Mouse (Mus musculus): ENCODE data around the gene St8sia6. TPM values are rescaled to one million over a fixed set of nuclear protein-coding genes. Genes with fewer than 3 reads are reported as not detected.

St8sia6 gene
- polyA plus RNA-seq (2014; fragmentation: Nextera tagmentation; extraction: Ambion mirVana): 1.1 and 1.4 TPM in 2 replicates

- no peaks in the 10 kb centered on the region for H3K4me1 ChIP-seq (ENCODE audit: control insufficient read depth, insufficient read depth, low read length)
- H3K4me2 ChIP-seq (ENCODE audit: low read depth, severe bottlenecking): peak within 1 kb of the TSS; percentile 94
- no peak for DNase-seq (ENCODE audit: low spot score)
- H3K27me3 ChIP-seq (ENCODE audit: control insufficient read depth, insufficient read depth, low read length): peaks cover 19% of the 10 kb centered on the region
- no peak within 1 kb of the TSS for H3K27ac ChIP-seq (replicated peaks; ENCODE audit: low read depth, low read length)
- H3K9ac ChIP-seq (ENCODE audit: low read length): peak within 1 kb of the TSS; percentile 65
- no peaks in the 10 kb centered on the region for H3K36me3 ChIP-seq (ENCODE audit: control insufficient read depth, insufficient read depth, low read length)
- ATAC-seq (ENCODE audit: insufficient number of reproducible peaks, low FRiP score, low TSS enrichment, low read depth): no peak
- H3K9me3 ChIP-seq (ENCODE audit: control insufficient read depth, low read length): 0 out of 2 replicates have a peak, but pooled peaks cover 4% of the 10 kb centered on the region
- peak within 1 kb of the TSS; percentile 46 for H3K4me3 ChIP-seq (ENCODE audit: low read depth, low read length)
- 50% methylated on average over 8 of the region's 8 CpGs for WGBS
These were observed at the start of gene St8sia6 for GRCm38 (mm10) chr2:13793969-13794363. Gene St8sia6, minus strand, starts transcription at chr2:13794064.

- no peak for DNase-seq (ENCODE audit: low spot score)
- Histone ChIP-seq H3K9ac (ENCODE audit: low read length) (no peak overlapping the region), H3K4me3 (ENCODE audit: low read depth, low read length) (no peak overlapping the region), H3K4me2 (ENCODE audit: low read depth, severe bottlenecking) (no peak overlapping the region), H3K36me3 (ENCODE audit: control insufficient read depth, insufficient read depth, low read length) (no peaks in the 10 kb centered on the region), H3K27ac (replicated peaks; ENCODE audit: low read depth, low read length) (no peak overlapping the region), H3K9me3 (ENCODE audit: control insufficient read depth, low read length) (no peaks in the 10 kb centered on the region), H3K4me1 (ENCODE audit: control insufficient read depth, insufficient read depth, low read length) (no peaks in the 10 kb centered on the region), H3K27me3 (ENCODE audit: control insufficient read depth, insufficient read depth, low read length) (no peaks in the 10 kb centered on the region)
- ATAC-seq (ENCODE audit: insufficient number of reproducible peaks, low FRiP score, low TSS enrichment, low read depth): no peak
- WGBS: 83% methylated on average over 3 of the region's 3 CpGs
These were observed 42.4 kb upstream of the St8sia6 start for GRCm38 (mm10) chr2:13836310-13836709.

GRCm38 (mm10) chr2:13834989-13835388 is 41.1 kb upstream of the St8sia6 start:
- Histone ChIP-seq H3K9me3 (ENCODE audit: control insufficient read depth, low read length) (no peaks in the 10 kb centered on the region), H3K4me1 (ENCODE audit: control insufficient read depth, insufficient read depth, low read length) (no peaks in the 10 kb centered on the region), H3K27me3 (ENCODE audit: control insufficient read depth, insufficient read depth, low read length) (no peaks in the 10 kb centered on the region), H3K4me2 (ENCODE audit: low read depth, severe bottlenecking) (no peak overlapping the region), H3K36me3 (ENCODE audit: control insufficient read depth, insufficient read depth, low read length) (no peaks in the 10 kb centered on the region), H3K27ac (replicated peaks; ENCODE audit: low read depth, low read length) (no peak overlapping the region), H3K4me3 (ENCODE audit: low read depth, low read length) (no peak overlapping the region), H3K9ac (ENCODE audit: low read length) (no peak overlapping the region)
- no peak for ATAC-seq (ENCODE audit: insufficient number of reproducible peaks, low FRiP score, low TSS enrichment, low read depth)
- 45% methylated on average over 1 of the region's 1 CpGs for WGBS
- no peak for DNase-seq (ENCODE audit: low spot score)

- no peak overlapping the region for H3K4me3 ChIP-seq (ENCODE audit: low read depth, low read length)
- DNase-seq (ENCODE audit: low spot score) (no peak), ATAC-seq (ENCODE audit: insufficient number of reproducible peaks, low FRiP score, low TSS enrichment, low read depth) (no peak)
- no peak overlapping the region for H3K9ac ChIP-seq (ENCODE audit: low read length)
- no peak overlapping the region for H3K4me2 ChIP-seq (ENCODE audit: low read depth, severe bottlenecking)
- WGBS: 83% methylated on average over 2 of the region's 2 CpGs
- H3K4me1 ChIP-seq (ENCODE audit: control insufficient read depth, insufficient read depth, low read length): no peaks in the 10 kb centered on the region
- H3K36me3 ChIP-seq (ENCODE audit: control insufficient read depth, insufficient read depth, low read length): no peaks in the 10 kb centered on the region
- no peaks in the 10 kb centered on the region for H3K9me3 ChIP-seq (ENCODE audit: control insufficient read depth, low read length)
- H3K27me3 ChIP-seq (ENCODE audit: control insufficient read depth, insufficient read depth, low read length): no peaks in the 10 kb centered on the region
- H3K27ac ChIP-seq (replicated peaks; ENCODE audit: low read depth, low read length): no peak overlapping the region
These were observed 22.8 kb upstream of the St8sia6 start for GRCm38 (mm10) chr2:13816645-13817044.

- Histone ChIP-seq H3K4me3 (ENCODE audit: low read depth, low read length) (no peak overlapping the region), H3K9me3 (ENCODE audit: control insufficient read depth, low read length) (no peaks in the 10 kb centered on the region), H3K4me2 (ENCODE audit: low read depth, severe bottlenecking) (no peak overlapping the region), H3K27me3 (ENCODE audit: control insufficient read depth, insufficient read depth, low read length) (no peaks in the 10 kb centered on the region), H3K4me1 (ENCODE audit: control insufficient read depth, insufficient read depth, low read length) (no peaks in the 10 kb centered on the region), H3K9ac (ENCODE audit: low read length) (no peak overlapping the region), H3K27ac (replicated peaks; ENCODE audit: low read depth, low read length) (no peak overlapping the region), H3K36me3 (ENCODE audit: control insufficient read depth, insufficient read depth, low read length) (no peaks in the 10 kb centered on the region)
- DNase-seq (ENCODE audit: low spot score) (no peak), ATAC-seq (ENCODE audit: insufficient number of reproducible peaks, low FRiP score, low TSS enrichment, low read depth) (no peak)
- WGBS: 88% methylated on average over 5 of the region's 5 CpGs
These were observed 14.7 kb upstream of the St8sia6 start for GRCm38 (mm10) chr2:13808593-13808992.

- ATAC-seq (ENCODE audit: insufficient number of reproducible peaks, low FRiP score, low TSS enrichment, low read depth): no peak
These were observed 14.1 kb upstream of the St8sia6 start for GRCm38 (mm10) chr2:13808008-13808407.

GRCm38 (mm10) chr2:13806120-13806519 is 12.3 kb upstream of the St8sia6 start:
- Histone ChIP-seq H3K9ac (ENCODE audit: low read length) (no peak overlapping the region), H3K4me1 (ENCODE audit: control insufficient read depth, insufficient read depth, low read length) (no peaks in the 10 kb centered on the region), H3K4me3 (ENCODE audit: low read depth, low read length) (no peak overlapping the region), H3K36me3 (ENCODE audit: control insufficient read depth, insufficient read depth, low read length) (no peaks in the 10 kb centered on the region), H3K4me2 (ENCODE audit: low read depth, severe bottlenecking) (no peak overlapping the region), H3K27ac (replicated peaks; ENCODE audit: low read depth, low read length) (no peak overlapping the region), H3K9me3 (ENCODE audit: control insufficient read depth, low read length) (no peaks in the 10 kb centered on the region), H3K27me3 (ENCODE audit: control insufficient read depth, insufficient read depth, low read length) (no peaks in the 10 kb centered on the region)
- ATAC-seq (ENCODE audit: insufficient number of reproducible peaks, low FRiP score, low TSS enrichment, low read depth): no peak
- 87% methylated on average over 3 of the region's 3 CpGs for WGBS
- no peak for DNase-seq (ENCODE audit: low spot score)

More at GRCm38 (mm10) chr2:13808008-13808407, 14.1 kb upstream of the St8sia6 start:
- H3K4me2 ChIP-seq (ENCODE audit: low read depth, severe bottlenecking): no peak overlapping the region
- 87% methylated on average over 4 of the region's 4 CpGs for WGBS
- no peaks in the 10 kb centered on the region for H3K9me3 ChIP-seq (ENCODE audit: control insufficient read depth, low read length)
- H3K4me1 ChIP-seq (ENCODE audit: control insufficient read depth, insufficient read depth, low read length): no peaks in the 10 kb centered on the region
- no peak overlapping the region for H3K27ac ChIP-seq (replicated peaks; ENCODE audit: low read depth, low read length)
- DNase-seq (ENCODE audit: low spot score): no peak
- H3K4me3 ChIP-seq (ENCODE audit: low read depth, low read length): no peak overlapping the region
- no peak overlapping the region for H3K9ac ChIP-seq (ENCODE audit: low read length)
- no peaks in the 10 kb centered on the region for H3K27me3 ChIP-seq (ENCODE audit: control insufficient read depth, insufficient read depth, low read length)
- H3K36me3 ChIP-seq (ENCODE audit: control insufficient read depth, insufficient read depth, low read length): no peaks in the 10 kb centered on the region

GRCm38 (mm10) chr2:13800639-13801038 is 6.8 kb upstream of the St8sia6 start:
- H3K9ac ChIP-seq (ENCODE audit: low read length): no peak overlapping the region
- H3K27me3 ChIP-seq (ENCODE audit: control insufficient read depth, insufficient read depth, low read length): no peaks in the 10 kb centered on the region
- H3K36me3 ChIP-seq (ENCODE audit: control insufficient read depth, insufficient read depth, low read length): no peaks in the 10 kb centered on the region
- no peak overlapping the region for H3K27ac ChIP-seq (replicated peaks; ENCODE audit: low read depth, low read length)
- ATAC-seq (ENCODE audit: insufficient number of reproducible peaks, low FRiP score, low TSS enrichment, low read depth): no peak
- no peak overlapping the region for H3K4me3 ChIP-seq (ENCODE audit: low read depth, low read length)
- no peaks in the 10 kb centered on the region for H3K9me3 ChIP-seq (ENCODE audit: control insufficient read depth, low read length)
- no peak for DNase-seq (ENCODE audit: low spot score)
- H3K4me1 ChIP-seq (ENCODE audit: control insufficient read depth, insufficient read depth, low read length): no peaks in the 10 kb centered on the region
- no peak overlapping the region for H3K4me2 ChIP-seq (ENCODE audit: low read depth, severe bottlenecking)
- WGBS: 79% methylated on average over 2 of the region's 2 CpGs

- 91% methylated on average over 8 of the region's 8 CpGs for WGBS
- H3K4me1 ChIP-seq (ENCODE audit: control insufficient read depth, insufficient read depth, low read length): no peaks in the 10 kb centered on the region
- 0 out of 2 replicates have a peak, but pooled peaks cover 4% of the 10 kb centered on the region for H3K9me3 ChIP-seq (ENCODE audit: control insufficient read depth, low read length)
- H3K27ac ChIP-seq (replicated peaks; ENCODE audit: low read depth, low read length): no peak overlapping the region
- H3K4me3 ChIP-seq (ENCODE audit: low read depth, low read length): no peak overlapping the region
- no peak for ATAC-seq (ENCODE audit: insufficient number of reproducible peaks, low FRiP score, low TSS enrichment, low read depth)
- no peak overlapping the region for H3K4me2 ChIP-seq (ENCODE audit: low read depth, severe bottlenecking)
- DNase-seq (ENCODE audit: low spot score): no peak
- peaks cover 19% of the 10 kb centered on the region for H3K27me3 ChIP-seq (ENCODE audit: control insufficient read depth, insufficient read depth, low read length)
- no peaks in the 10 kb centered on the region for H3K36me3 ChIP-seq (ENCODE audit: control insufficient read depth, insufficient read depth, low read length)
- no peak overlapping the region for H3K9ac ChIP-seq (ENCODE audit: low read length)
These were observed 582 bp upstream of the St8sia6 start for GRCm38 (mm10) chr2:13794446-13794845.
